Mouse (Mus musculus): ENCODE measurements around the gene Mrpl33.

GRCm38 (mm10) chr5:31581263-31581662 is 15.5 kb upstream of the Mrpl33 start:
- TF ChIP-seq POLR2A (IDR thresholded peaks at IDR 0.05; ENCODE audit: low read depth, low read length) (no peak), CTCF (IDR thresholded peaks at IDR 0.05; ENCODE audit: borderline replicate concordance, insufficient read depth, low read length) (no peak)

All from embryonic fibroblast, embryonic 13.5 days (primary cell).